Mouse (Mus musculus) small intestine, adult 2 months (tissue): ENCODE results near the gene Ptprj.

Source experiments
- CTCF ChIP-seq: fragments of 200-500 bp; IDR thresholded peaks from 2 replicates; pipeline ENCODE4 v1.5.1; 2012; ENCODE audit warnings: low read depth, mild to moderate bottlenecking, control low read depth, inconsistent platforms, low read length, moderate library complexity, mixed read lengths; ENCODE audit not compliant: insufficient replicate concordance, insufficient read length; ENCODE audit errors: extremely low read depth
- POLR2A ChIP-seq: fragments of 200-500 bp; IDR thresholded peaks from 2 replicates; pipeline ENCODE4 v1.6.1; 2012; ENCODE audit warnings: low read depth, mild to moderate bottlenecking, control low read depth, inconsistent platforms, low read length, moderate library complexity

GRCm38 (mm10) chr2:90480747-90481308, 99.6 kb downstream of the Ptprj start:
- TF ChIP-seq CTCF, result no peak
- no peak for TF ChIP-seq POLR2A
